Mouse (Mus musculus) frontal cortex, postnatal 10 days (tissue): ENCODE data around the gene Tns3.
A peak's percentile ranks its signal among the peaks of the same experiment; 100 is the strongest.
"Not testable (repeated sequence)": the region's sequence is repeated elsewhere in the genome, so short reads cannot be mapped to it uniquely, and the experiment has no call there.

ENCODE experiments used
- DNase-seq, 2 experiments: peaks; one replicate each; pipeline ENCODE4 v3.0.0; 2022; ENCODE audit warnings: low spot score in 2 of 2, mixed read lengths in 1 of 2

Gene Tns3

DNA sequence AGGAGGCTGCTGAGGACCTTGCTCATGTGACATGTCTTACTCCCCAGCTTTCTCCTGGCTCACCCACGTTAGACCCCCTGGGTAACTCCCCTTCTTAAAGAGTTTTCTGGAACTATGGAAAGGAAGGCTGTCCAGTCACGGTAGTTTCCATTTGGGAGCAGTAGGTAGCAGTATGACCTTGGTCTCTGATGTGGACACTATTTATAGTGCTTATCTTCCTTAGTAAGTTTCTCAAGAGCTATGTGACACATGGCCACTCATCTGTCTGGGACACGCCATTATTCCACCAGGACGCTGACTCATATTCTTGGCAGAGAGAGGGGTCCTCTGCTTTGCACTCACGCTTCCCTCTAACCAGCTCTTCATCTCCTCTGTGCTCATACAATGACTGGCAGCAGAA, 84.5 kb downstream of the Tns3 start:
- DNase-seq, result no peak

DNA sequence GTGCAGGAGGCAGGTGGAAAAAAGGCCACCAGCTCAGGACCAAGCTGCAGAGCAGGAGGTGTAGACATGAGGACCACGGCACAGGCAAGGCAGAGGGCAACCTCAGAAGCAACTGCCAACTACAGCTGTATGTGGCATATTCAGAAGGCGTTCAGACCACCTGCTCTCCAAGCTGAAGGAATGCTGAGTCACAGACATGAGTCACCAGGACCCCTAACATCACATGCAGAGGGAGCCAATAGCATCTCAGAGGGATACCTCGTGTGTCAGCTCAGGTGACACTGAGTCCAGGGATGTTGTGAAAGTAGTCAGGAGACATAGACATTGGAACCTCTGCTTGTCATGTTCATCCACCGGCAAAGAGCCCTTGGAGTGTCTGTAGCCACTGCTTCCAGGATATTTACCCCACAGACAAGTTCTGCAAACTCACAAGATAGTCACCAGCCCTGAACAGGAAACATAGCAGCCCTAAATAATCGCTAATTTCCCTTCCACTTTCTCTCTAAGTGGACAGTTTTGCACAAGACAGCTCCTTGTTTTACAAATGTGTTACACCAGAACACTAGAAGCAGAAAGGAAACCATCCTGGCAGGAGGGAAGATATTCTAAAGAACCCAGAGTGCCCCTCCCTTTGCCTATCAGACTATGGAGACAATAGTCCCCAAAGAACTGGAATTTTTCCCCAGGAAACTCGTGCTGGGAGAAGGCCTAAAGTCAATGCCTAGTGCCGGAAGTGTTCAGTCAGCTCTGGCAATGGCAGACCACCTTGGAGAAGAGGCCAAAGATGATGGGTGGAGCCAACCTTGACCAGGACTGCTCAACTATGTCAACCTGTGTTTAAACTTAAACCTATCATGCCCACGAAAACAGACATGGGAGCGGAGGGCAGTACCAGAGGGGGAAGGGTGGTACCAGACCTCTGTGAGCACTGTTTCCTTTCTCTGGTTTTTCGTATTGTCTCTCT, 88.8 kb downstream of the Tns3 start:
- DNase-seq, result no peak

DNA sequence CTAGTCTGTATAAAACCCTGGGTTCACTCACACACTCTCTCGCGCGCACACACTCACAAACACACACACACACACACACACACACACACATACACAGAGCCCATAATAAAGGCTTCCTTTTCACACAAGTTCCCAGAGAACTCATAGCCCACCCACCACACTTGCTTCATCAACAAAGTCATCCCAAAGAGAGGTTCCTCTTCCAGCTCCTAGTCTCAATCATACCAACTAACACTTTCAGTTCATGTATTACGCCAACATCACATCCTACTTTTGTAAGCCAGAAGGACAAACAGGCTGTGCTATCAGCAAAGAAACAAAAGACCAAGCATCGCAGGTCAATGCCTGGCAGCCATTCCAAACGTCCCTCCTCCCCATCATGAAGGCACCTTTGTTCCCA, 89.8 kb downstream of the Tns3 start:
- DNase-seq, result no peak

DNA sequence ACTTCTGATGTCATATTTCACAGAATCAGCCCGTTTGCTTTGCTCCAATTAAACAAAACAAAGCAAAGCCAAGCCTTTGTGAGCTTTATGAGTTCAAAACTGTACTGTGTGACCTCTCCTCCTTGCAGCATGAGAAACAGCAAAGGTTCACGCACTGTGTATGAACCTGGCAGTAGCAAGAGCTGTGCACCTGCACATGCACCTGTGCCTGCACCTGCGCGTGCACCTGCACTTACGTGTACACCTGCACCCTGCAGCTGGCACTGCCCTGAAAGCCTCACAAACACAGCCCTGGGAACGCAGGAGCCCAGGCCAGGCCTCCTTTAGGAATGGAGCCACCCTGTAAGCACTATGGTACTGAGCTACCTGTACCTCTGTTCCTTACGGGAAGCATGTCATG, 91.6 kb downstream of the Tns3 start:
- no peak for DNase-seq

DNA sequence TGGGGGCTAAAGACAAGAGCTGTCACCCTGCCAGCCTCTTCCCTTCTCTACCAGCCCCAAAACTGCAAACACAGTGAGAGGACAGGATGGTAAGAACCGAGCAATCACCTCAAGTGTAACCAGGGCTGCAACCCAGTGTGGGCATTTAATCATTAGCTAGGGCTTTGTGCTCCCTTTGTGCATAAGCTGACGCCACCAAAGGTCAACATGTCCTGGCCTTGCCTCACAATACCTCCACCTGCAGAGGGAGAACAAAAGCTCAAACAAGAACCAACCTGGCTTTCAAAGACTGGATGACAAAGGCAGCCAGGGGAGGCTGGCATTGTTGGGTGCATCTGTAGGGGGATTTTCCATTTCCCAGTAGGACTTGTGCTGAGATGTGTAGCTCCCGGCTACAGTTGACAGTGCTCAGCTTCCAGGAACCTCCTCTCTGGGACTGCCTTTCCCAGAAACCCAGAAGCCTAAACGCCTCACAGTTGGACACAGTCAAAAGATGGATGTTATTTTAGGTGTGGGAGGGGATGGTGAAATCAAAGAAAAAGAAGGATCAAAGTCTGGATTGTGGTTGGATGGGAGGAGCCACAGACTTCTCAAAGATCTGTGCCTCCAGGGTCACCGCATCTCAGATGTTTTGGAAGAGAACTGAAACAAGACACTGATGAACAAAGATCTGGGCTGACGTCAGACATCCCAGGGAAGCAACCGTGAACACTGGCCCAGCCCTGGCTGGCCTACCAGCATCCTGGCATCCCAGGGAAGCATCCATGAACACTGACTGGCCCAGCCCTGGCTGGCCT, 94.9 kb downstream of the Tns3 start:
- no peak for DNase-seq

DNA sequence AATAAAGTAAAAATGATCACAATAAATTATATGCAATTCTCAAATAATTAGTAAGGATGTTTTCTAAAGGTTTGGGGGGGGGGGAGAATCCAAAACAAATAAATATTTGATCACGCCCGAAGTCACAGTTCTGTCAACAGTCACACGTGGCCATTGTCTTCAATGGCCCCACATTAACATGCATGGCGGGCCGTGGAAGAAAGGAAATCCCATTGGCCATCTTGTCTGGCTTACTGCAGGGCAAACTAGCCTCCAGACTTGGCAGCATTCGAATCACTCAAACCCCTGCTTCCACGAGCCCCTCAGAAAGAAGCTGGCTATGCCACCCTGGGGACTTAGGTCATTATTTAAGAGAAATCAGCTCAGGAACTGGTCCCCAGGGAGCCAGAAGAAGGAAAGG, 95.5 kb downstream of the Tns3 start:
- no peak for DNase-seq

DNA sequence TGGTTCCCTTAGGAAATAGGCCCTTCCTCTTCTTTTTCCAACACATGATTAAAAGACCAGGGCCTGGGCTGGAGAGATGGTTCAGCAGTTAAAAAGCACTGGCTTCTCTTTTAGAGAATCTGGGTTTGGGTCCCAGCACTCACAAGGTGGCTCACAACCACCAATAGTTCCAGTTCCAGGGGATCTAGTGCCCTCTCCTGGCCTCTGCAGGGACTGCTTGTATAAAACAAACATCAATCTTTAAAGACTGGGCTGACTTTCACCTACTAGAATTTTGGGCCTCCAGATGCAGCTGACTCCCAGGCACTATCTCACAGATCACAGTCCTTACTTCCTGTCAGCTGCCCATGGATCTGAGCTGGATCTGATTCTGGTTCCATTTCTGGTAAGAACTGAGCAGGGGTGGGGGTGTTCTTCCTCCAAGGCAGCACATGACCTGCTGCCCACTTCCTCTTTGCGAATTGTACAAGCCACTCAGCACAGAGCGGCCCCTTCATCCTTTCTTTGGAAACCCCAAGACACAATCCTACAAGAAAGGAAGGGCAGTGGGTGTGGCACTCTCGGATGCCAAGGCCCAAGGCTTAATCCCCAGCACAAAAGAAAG, 98.0 kb downstream of the Tns3 start:
- peak in 1 of 2 experiments; percentile 22 for DNase-seq

DNA sequence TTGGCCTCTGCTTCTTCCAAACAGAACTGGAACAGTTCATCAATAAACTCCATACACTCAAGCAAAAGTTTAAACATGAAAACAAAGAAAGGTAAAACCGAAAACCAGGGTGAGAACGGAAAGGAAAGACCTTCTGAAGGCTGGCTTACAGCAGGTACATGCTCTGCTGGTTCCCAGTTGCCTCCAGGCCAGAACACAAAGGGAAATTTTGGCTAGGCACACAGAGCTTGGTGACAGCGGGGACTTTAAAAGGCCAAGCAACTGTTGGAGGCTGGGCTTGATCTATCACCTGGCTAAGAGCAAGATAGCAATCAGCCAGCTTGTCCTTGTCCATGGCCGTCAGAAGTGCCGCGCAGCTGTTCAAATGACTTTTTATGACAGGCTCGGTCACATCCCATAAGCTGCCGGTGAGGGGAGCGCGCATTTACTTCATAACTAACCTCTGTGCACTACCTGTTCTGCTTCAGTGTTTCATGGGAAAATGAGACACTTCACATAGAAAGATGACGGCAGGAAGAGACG, 105.5 kb downstream of the Tns3 start:
- DNase-seq, result no peak

DNA sequence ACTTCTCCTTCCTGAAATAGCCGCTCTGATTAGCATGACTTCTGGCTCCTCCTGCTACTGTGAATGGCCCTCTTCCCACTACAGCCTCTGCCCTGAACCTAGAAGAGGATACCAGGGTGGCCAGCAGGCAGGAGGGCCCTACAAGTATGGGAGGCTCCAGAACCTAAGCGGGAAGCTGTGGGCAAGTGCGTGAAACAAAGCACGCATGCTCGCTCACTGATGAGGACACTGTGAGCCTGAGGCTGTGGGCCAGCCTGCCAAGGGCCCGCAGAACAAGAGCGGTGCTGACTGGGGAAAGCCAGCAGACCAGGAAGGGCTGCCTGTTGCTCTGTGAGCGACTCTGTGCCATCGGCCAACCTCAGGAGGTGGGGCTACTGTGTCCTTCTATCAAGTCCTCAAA, 106.1 kb downstream of the Tns3 start:
- DNase-seq, result no peak

DNA sequence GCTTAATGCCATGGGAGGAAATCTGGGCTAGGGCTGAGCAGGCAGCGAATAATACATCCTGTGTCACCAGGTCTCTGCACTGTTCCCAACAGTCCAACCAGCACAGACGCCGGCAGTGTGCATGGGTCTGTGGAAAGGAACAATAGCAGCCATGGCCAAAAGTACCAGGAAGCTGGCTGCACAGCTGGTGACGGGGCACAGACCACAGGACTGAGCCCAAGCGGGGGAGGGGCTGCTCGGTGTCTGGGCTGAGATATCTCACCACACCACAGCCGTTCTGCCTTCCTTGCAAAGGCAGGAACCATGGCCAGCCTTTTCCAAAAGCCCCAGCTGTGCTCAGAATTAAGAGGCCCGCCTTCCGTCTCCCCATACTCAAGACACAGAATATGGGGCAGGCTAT, 107.3 kb downstream of the Tns3 start:
- peak; percentile 36 to 44 for DNase-seq

DNA sequence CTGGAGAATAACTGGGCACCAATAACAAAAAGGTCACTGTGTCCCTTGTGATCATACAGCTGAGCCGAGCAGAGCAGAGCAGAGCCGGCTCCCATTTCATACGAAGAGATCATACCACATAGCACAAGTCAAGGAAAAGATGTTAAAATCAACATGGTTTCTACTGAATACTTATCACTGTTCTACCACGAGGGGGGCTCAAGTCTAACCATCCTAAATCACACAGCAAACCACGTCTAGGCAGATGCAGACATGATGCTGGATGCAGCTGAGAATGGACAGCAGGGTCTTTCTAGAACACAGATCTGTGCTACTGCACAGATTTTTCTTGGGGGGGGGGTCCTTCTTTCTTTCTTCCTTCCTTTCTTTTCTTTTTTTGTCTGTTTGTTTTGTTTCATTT, 112.6 kb downstream of the Tns3 start:
- DNase-seq, result no peak

DNA sequence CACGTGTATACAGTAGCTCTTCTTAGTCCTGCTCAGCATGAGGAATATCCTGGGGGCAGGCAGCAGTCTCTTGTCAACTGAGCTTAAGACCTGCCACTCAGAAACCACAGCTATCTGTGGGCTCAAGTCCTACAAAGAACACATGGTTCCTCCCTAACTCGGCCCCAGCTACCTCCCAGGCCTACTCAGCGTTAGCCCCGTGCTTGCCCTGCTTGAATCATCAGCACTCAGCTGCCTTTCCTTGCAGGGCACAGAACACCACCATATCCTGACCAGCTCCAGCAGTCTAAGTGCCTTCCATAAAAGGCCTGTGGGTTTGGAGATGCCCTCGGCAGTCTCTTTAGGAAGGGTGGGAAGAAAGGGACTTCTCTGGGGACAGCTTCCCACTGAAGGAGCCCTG, 116.7 kb downstream of the Tns3 start:
- no peak for DNase-seq

DNA sequence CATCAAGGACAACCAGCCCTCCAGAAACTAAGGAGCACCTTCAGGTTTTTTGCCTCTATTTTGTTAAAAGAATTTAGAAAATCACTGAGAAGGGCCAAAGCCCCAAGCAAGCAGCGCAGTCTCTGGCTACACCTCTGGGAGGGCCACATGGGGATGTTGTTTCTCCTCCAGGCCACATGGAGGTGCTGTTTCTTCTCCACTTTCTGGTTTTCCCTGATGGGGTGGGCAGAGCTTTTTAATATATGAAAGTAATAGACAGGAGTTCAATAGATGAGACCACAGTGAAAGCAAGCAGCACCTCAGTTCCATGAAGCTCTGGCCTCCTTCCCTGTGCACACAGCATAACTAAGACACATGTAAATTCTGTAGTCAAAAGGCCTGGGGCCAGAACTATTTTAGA, 118.5 kb downstream of the Tns3 start:
- no peak for DNase-seq

DNA sequence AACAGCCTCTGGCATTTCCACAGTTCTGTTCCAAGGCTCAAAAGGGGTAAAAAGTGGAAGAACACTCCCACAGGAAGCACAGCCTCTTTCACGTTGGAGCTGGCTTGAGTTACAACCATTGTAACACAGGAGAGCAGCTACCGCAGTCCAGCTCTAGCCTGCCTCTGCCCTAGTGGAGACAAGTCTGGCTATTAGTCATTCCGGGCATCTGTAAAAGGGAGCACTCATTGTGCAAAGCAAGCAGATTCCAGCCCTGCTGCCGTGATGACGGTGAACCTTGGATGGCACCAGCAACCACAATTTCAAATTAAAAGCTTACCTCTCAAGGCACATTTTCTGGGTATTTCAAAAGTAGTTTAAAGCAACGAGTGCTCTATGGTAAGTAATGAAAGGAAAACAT, 120.0 kb downstream of the Tns3 start:
- no peak for DNase-seq

DNA sequence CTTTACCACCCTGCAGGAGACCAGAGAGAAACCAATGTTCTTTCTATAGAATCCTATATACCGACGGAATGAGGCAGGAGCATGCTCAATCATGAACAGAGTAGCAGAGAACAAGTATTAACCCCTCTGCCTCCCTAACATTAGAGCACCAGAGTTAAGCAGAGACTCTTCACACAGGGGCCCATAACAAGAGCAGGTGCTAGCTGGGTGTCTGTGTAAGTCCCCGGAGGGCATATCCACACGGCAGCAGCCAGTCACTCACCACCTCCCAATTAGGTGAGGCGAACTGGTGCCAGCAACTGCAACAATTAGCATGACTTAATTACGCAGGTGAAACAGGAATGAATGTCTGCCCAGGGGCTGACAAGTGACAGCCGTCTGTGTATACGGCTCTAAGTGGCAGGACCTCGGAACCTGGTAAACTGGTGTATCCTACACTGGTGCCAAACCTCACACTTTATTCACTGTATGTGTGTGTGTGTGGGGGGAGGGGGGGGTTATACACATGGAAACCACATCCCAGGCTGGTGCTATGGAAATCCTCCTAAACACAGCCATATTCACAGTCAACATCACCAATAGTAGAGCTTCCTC, 123.0 kb downstream of the Tns3 start:
- no peak for DNase-seq

DNA sequence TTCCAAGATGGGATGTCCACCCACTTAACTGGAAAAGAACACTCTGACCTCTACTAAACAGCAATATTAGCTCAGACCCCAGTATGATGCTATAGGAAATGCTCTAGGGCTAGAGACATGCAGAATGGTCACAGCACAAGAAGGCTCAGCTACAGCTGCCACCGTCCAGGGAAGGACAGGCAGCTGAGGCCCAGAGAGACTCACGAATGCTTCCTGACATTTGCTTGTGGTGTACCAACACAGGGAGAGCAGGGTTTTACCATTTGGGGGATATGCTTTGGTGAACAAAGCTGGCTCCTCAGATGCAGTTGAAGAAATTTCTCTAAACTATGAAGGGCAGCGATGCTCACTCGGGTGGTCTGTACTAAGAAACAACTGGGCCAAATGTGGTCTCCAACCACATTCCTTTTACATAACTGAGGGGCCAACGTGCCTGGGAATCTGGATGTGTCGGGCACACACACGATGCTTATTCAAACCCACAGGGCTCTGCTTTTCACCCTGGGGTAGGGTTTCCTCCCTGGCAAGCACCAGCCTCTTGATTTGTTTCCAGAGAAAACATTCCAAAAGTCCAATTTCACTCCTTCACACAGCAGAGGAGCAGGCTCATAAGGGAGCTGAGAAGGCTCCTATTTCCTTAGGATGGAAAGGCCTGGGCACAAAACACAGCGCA, 124.6 kb downstream of the Tns3 start:
- no peak for DNase-seq

DNA sequence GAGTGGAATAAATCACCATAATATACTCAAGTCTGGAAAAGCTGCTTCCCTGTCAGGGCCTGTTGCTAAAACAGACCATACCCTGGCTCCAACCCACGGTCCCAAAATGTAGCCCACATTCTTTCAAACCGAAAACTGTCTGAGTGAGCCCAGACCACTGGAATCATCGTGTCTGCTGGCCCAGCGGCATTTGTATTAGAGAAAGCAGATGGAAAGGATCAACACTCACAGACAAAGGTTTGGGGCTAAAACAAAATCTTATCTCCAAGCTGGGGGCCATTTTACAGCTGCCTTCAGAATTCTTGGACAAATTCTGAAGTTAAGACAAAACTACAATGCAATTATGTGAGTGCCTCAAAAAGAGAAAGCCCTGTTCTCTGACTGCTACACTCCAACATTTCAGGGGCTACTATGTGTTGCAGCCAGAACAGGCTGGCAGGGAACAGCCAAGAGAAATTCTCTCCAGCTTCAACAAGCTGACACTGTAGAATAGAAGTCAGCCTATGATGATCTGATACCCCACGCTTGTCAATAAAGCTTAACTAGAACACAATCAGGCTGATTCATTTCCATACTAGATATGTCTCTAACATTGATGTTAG, 127.2 kb downstream of the Tns3 start:
- DNase-seq, result no peak

DNA sequence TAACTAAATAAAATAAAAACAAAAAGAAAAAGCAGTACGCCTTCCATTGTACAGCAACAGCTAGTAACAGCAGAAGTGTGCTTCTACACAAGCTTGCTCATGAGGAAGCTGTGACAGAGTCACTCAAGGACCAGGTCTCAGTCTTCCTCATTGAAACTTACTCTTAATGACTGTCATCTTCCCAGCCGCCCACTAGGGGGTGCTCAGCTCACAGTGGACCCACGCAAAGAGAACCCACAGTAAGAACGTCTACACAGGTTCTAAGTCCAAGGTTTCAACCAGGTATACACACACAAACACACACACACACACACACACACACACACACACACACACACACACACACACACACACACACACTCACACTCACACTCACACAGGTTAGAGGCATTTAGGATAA, 129.4 kb downstream of the Tns3 start:
- peak; percentile 36 to 71 for DNase-seq

DNA sequence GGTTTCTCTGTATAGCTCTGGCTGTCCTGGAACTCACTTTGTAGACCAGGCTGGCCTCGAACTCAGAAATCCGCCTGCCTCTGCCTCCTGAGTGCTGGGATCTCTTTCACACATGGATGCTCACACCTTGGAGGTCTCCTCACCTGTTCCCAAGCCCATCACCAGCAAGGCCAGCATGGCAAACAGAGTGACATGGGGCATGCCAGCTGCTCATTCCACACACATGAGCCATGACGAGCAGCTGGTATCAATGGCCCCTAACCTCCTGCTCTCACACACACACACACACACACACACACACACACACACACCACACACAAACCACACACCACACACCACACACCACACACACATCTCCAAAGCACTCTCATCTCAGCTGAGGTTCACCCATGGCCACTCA, 131.6 kb downstream of the Tns3 start:
- not testable (repeated sequence) for DNase-seq

DNA sequence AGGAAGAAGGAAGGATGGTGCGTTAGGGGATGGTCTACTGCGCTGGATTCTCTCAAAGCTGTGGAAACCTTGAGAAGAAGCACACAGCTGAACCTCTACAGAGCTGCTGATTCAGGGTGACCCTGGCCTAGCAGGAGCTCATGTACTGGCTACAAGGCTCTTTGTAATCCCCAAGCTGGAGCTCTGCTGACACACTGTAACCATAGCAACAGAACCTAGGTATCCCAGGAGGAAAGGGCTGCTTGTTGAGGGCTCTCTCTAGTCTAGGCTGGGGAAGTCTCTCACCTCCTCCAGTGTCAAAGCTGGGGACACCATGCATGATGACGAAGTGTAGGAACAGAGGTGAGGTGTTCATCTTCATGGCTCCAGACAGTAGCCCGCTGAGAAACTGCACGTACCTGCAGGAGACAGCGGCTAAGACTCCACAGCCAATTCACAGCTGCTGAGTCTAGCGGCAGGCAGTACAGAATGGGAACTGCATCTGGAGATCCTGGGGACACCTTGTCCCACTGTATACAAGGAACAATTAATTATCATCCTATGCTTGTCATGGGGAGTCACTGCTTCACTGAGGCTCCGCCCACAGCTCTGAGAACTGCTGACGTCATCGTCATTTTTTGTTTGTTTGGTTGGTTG, 132.1 kb downstream of the Tns3 start:
- DNase-seq, result no peak
